Mouse (Mus musculus): ENCODE data around the gene Gm17428. TPM values are rescaled to one million over a fixed set of nuclear protein-coding genes. Genes with fewer than 3 reads are reported as not detected.

Gene Gm17428
- polyA plus RNA-seq, 1 experiment from 2014 or later: not detected

GRCm38 (mm10) chr14:54936831-54937160, 39.9 kb upstream of the Gm17428 start:
- Histone ChIP-seq H3K27ac (ENCODE audit: low read length) (no peak overlapping the region), H3K9me3 (ENCODE audit: low read length) (no peaks in the 10 kb centered on the region), H3K9ac (replicated peaks; ENCODE audit: low read depth) (no peak overlapping the region), H3K36me3 (ENCODE audit: insufficient read depth, low read length) (no peaks in the 10 kb centered on the region), H3K4me3 (ENCODE audit: low read depth, low read length) (no peak overlapping the region), H3K4me1 (ENCODE audit: insufficient read depth, low read depth, low read length) (no peaks in the 10 kb centered on the region), H3K4me2 (replicated peaks; ENCODE audit: low read depth, low read length) (no peak overlapping the region), H3K27me3 (replicated peaks; ENCODE audit: insufficient read depth, low read length) (no peaks in the 10 kb centered on the region)
- TF ChIP-seq EP300 (IDR thresholded peaks at IDR 0.05) (no peak), CTCF (IDR thresholded peaks at IDR 0.05) (no peak)
- DNase-seq (ENCODE audit: low spot score): no peak
- WGBS: 47% methylated on average over 6 of the region's 6 CpGs
- ATAC-seq: no peak

- no peak for ATAC-seq
- WGBS: 85% methylated on average over 16 of the region's 16 CpGs
Measured at GRCm38 (mm10) chr14:54937361-54938182, 39.2 kb upstream of the Gm17428 start.

GRCm38 (mm10) chr14:54938431-54939219, 38.1 kb upstream of the Gm17428 start:
- Histone ChIP-seq H3K27ac (ENCODE audit: low read length) (no peak overlapping the region), H3K4me3 (ENCODE audit: low read depth, low read length) (no peak overlapping the region), H3K9ac (replicated peaks; ENCODE audit: low read depth) (no peak overlapping the region), H3K36me3 (ENCODE audit: insufficient read depth, low read length) (no peaks in the 10 kb centered on the region), H3K27me3 (replicated peaks; ENCODE audit: insufficient read depth, low read length) (no peaks in the 10 kb centered on the region), H3K4me1 (ENCODE audit: insufficient read depth, low read depth, low read length) (no peaks in the 10 kb centered on the region), H3K9me3 (ENCODE audit: low read length) (no peaks in the 10 kb centered on the region), H3K4me2 (replicated peaks; ENCODE audit: low read depth, low read length) (no peak overlapping the region)
- no peak for DNase-seq (ENCODE audit: low spot score)
- TF ChIP-seq CTCF (IDR thresholded peaks at IDR 0.05): no peak
- no peak for TF ChIP-seq EP300 (IDR thresholded peaks at IDR 0.05)
- no peak for ATAC-seq
- 69% methylated on average over 15 of the region's 15 CpGs for WGBS

More at GRCm38 (mm10) chr14:54937361-54938182, 39.2 kb upstream of the Gm17428 start:
- H3K4me1 ChIP-seq (ENCODE audit: insufficient read depth, low read depth, low read length): no peaks in the 10 kb centered on the region
- H3K9ac ChIP-seq (replicated peaks; ENCODE audit: low read depth): no peak overlapping the region
- no peaks in the 10 kb centered on the region for H3K9me3 ChIP-seq (ENCODE audit: low read length)
- DNase-seq (ENCODE audit: low spot score): no peak
- no peak overlapping the region for H3K4me2 ChIP-seq (replicated peaks; ENCODE audit: low read depth, low read length)
- H3K36me3 ChIP-seq (ENCODE audit: insufficient read depth, low read length): no peaks in the 10 kb centered on the region
- H3K27ac ChIP-seq (ENCODE audit: low read length): no peak overlapping the region
- no peak for TF ChIP-seq EP300 (IDR thresholded peaks at IDR 0.05)
- TF ChIP-seq CTCF (IDR thresholded peaks at IDR 0.05): no peak
- H3K4me3 ChIP-seq (ENCODE audit: low read depth, low read length): no peak overlapping the region
- H3K27me3 ChIP-seq (replicated peaks; ENCODE audit: insufficient read depth, low read length): no peaks in the 10 kb centered on the region

GRCm38 (mm10) chr14:54939434-54940175, 37.1 kb upstream of the Gm17428 start:
- peak; percentile 92 for ATAC-seq
- H3K4me2 ChIP-seq (replicated peaks; ENCODE audit: low read depth, low read length): no peak overlapping the region
- peak overlapping the region; percentile 20; the same call in 1 of the 2 replicates for H3K27ac ChIP-seq (ENCODE audit: low read length)
- no peaks in the 10 kb centered on the region for H3K36me3 ChIP-seq (ENCODE audit: insufficient read depth, low read length)
- TF ChIP-seq EP300 (IDR thresholded peaks at IDR 0.05) (no peak), CTCF (IDR thresholded peaks at IDR 0.05) (peak; percentile 91)
- H3K27me3 ChIP-seq (replicated peaks; ENCODE audit: insufficient read depth, low read length): no peaks in the 10 kb centered on the region
- WGBS: 37% methylated on average over 12 of the region's 12 CpGs
- H3K9ac ChIP-seq (replicated peaks; ENCODE audit: low read depth): no peak overlapping the region
- H3K9me3 ChIP-seq (ENCODE audit: low read length): no peaks in the 10 kb centered on the region
- H3K4me3 ChIP-seq (ENCODE audit: low read depth, low read length): no peak overlapping the region
- H3K4me1 ChIP-seq (ENCODE audit: insufficient read depth, low read depth, low read length): no peaks in the 10 kb centered on the region
- peak; percentile 92 for DNase-seq (ENCODE audit: low spot score)

GRCm38 (mm10) chr14:54940176-54940530, 36.6 kb upstream of the Gm17428 start:
- WGBS: 66% methylated on average over 3 of the region's 3 CpGs
- Histone ChIP-seq H3K4me3 (ENCODE audit: low read depth, low read length) (no peak overlapping the region), H3K9ac (replicated peaks; ENCODE audit: low read depth) (no peak overlapping the region), H3K27ac (ENCODE audit: low read length) (no peak overlapping the region), H3K4me1 (ENCODE audit: insufficient read depth, low read depth, low read length) (no peaks in the 10 kb centered on the region), H3K4me2 (replicated peaks; ENCODE audit: low read depth, low read length) (no peak overlapping the region), H3K36me3 (ENCODE audit: insufficient read depth, low read length) (no peaks in the 10 kb centered on the region), H3K9me3 (ENCODE audit: low read length) (no peaks in the 10 kb centered on the region), H3K27me3 (replicated peaks; ENCODE audit: insufficient read depth, low read length) (no peaks in the 10 kb centered on the region)
- TF ChIP-seq CTCF (IDR thresholded peaks at IDR 0.05) (no peak), EP300 (IDR thresholded peaks at IDR 0.05) (no peak)
- DNase-seq (ENCODE audit: low spot score) (no peak), ATAC-seq (no peak)
